Mouse (Mus musculus) ES-Bruce4 (cell line): ENCODE data around the gene Ptpn11. TPM values are rescaled to one million over a fixed set of nuclear protein-coding genes. Genes with fewer than 3 reads are reported as not detected.

Experiments
- H3K27ac ChIP-seq: 2 replicates; pipeline ENCODE4 v1.5.1; 2012; ENCODE audit warnings: low read length, inconsistent platforms; ENCODE audit not compliant: insufficient read depth
- H3K27me3 ChIP-seq: 2 replicates; pipeline ENCODE4 v1.6.1; 2012; ENCODE audit warnings: mild to moderate bottlenecking, low read length, inconsistent platforms; ENCODE audit not compliant: control insufficient read depth, poor library complexity, insufficient read depth, severe bottlenecking
- H3K36me3 ChIP-seq: 2 replicates; pipeline ENCODE4 v1.6.1; 2012; ENCODE audit warnings: inconsistent platforms, mild to moderate bottlenecking, low read length, moderate library complexity; ENCODE audit not compliant: control insufficient read depth, poor library complexity, insufficient read depth, severe bottlenecking
- H3K4me1 ChIP-seq: one replicate; pipeline ENCODE4 v1.8.1; 2011; ENCODE audit warnings: low read length; ENCODE audit not compliant: control insufficient read depth, insufficient read depth
- H3K4me3 ChIP-seq: 2 replicates; pipeline ENCODE4 v1.5.1; 2011; ENCODE audit warnings: low read depth, mild to moderate bottlenecking, low read length
- H3K9ac ChIP-seq: 2 replicates; pipeline ENCODE4 v1.6.1; 2012; ENCODE audit warnings: low read depth, mild to moderate bottlenecking, inconsistent platforms; ENCODE audit not compliant: poor library complexity, severe bottlenecking
- H3K9me3 ChIP-seq: replicated peaks from 2 replicates; pipeline ENCODE4 v1.6.1; 2012; ENCODE audit warnings: mild to moderate bottlenecking, low read length, inconsistent platforms; ENCODE audit not compliant: control insufficient read depth, poor library complexity, insufficient read depth, severe bottlenecking
- CTCF ChIP-seq: IDR thresholded peaks from one replicate; pipeline ENCODE4 v1.8.1; 2011; ENCODE audit warnings: low read depth, low read length
- EP300 ChIP-seq: IDR thresholded peaks from 2 replicates; pipeline ENCODE4 v1.6.1; 2011; ENCODE audit warnings: low read depth, low read length; ENCODE audit not compliant: insufficient read depth
- POLR2A ChIP-seq: IDR thresholded peaks from one replicate; pipeline ENCODE4 v1.8.1; 2011; ENCODE audit warnings: low read length; ENCODE audit not compliant: insufficient read depth
- polyA plus RNA-seq: library from polyadenylated mRNA; stranded (reverse); fragments of >200 nt; gene quantifications from 2 replicates; pipeline ENCODE4 v1.2.4, GENCODE M21; 2011; ENCODE audit warnings: low read depth; ENCODE audit not compliant: missing spikeins, insufficient read depth, insufficient read length

Ptpn11 gene
- polyA plus RNA-seq, 1 experiment: 66.8 TPM

GRCm38 (mm10) chr5:121216126-121216446 is 24.9 kb upstream of the Ptpn11 start:
- Histone ChIP-seq H3K27me3 (no peaks in the 10 kb centered on the region), H3K4me3 (no peak overlapping the region), H3K27ac (no peak overlapping the region), H3K4me1 (no peaks in the 10 kb centered on the region), H3K9me3 (no peaks in the 10 kb centered on the region), H3K36me3 (peaks cover 9% of the 10 kb centered on the region), H3K9ac (no peak overlapping the region)
- no peak for TF ChIP-seq EP300
- TF ChIP-seq CTCF: no peak
- TF ChIP-seq POLR2A: no peak

- Histone ChIP-seq H3K4me3 (no peak overlapping the region), H3K9ac (no peak overlapping the region), H3K4me1 (no peaks in the 10 kb centered on the region), H3K27me3 (no peaks in the 10 kb centered on the region), H3K36me3 (peaks cover 14% of the 10 kb centered on the region), H3K9me3 (no peaks in the 10 kb centered on the region), H3K27ac (no peak overlapping the region)
- peak; percentile 90 for TF ChIP-seq CTCF
- no peak for TF ChIP-seq EP300
Observed at GRCm38 (mm10) chr5:121215380-121216125, 24.4 kb upstream of the Ptpn11 start.

DNA sequence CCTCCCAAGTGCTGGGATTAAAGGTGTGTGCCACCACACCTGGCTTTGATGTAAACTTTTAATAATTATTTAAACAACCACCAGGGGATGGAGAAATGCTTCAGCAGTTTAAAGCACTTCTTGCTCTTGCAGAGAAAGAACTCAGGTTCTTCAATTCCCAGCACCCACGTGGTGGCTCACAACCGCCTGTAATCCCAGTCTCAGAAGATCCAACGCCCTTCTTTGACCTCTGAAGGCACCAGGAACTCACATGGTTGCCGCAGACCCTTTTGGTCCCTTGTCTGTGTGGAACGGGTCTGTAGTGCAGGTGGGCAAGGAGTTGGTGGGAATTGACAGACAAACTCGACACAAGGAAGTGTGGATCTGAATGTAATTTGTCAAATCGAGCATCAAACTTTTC is 23.5 kb upstream of the Ptpn11 start:
- no peak for TF ChIP-seq POLR2A
- no peak for TF ChIP-seq CTCF
- no peak for TF ChIP-seq EP300
- Histone ChIP-seq H3K9ac (no peak overlapping the region), H3K27ac (no peak overlapping the region), H3K4me3 (no peak overlapping the region), H3K4me1 (no peaks in the 10 kb centered on the region), H3K27me3 (no peaks in the 10 kb centered on the region), H3K36me3 (peaks cover 21% of the 10 kb centered on the region), H3K9me3 (no peaks in the 10 kb centered on the region)

- Histone ChIP-seq H3K4me3 (no peak overlapping the region), H3K4me1 (no peaks in the 10 kb centered on the region), H3K9me3 (no peaks in the 10 kb centered on the region), H3K9ac (no peak overlapping the region), H3K27ac (no peak overlapping the region), H3K36me3 (peaks cover 47% of the 10 kb centered on the region), H3K27me3 (no peaks in the 10 kb centered on the region)
- TF ChIP-seq POLR2A: no peak
Observed at GRCm38 (mm10) chr5:121212108-121212507, 20.9 kb upstream of the Ptpn11 start.

DNA sequence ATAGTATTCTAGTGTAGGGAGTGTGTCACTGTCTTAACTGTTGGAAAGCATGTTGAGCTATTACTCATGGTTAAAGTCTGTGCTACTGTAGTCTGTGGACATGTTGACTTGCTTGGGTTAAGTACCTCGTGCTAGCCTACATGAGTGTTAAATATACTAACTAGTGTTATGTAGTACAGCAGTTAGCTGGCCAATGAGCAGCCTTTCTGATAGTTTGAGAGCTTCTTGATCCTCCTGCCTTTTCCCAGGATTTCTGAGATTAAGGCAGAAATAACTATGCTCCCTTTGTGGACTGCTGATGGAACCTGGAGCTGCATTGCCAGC is 19.4 kb upstream of the Ptpn11 start:
- no peaks in the 10 kb centered on the region for H3K9me3 ChIP-seq
- TF ChIP-seq CTCF: no peak
- TF ChIP-seq EP300: no peak
- TF ChIP-seq POLR2A: no peak
- H3K4me1 ChIP-seq: no peaks in the 10 kb centered on the region
- H3K27me3 ChIP-seq: no peaks in the 10 kb centered on the region
- H3K27ac ChIP-seq: no peak overlapping the region
- H3K4me3 ChIP-seq: no peak overlapping the region
- no peak overlapping the region for H3K9ac ChIP-seq
- H3K36me3 ChIP-seq: peaks cover 62% of the 10 kb centered on the region

DNA sequence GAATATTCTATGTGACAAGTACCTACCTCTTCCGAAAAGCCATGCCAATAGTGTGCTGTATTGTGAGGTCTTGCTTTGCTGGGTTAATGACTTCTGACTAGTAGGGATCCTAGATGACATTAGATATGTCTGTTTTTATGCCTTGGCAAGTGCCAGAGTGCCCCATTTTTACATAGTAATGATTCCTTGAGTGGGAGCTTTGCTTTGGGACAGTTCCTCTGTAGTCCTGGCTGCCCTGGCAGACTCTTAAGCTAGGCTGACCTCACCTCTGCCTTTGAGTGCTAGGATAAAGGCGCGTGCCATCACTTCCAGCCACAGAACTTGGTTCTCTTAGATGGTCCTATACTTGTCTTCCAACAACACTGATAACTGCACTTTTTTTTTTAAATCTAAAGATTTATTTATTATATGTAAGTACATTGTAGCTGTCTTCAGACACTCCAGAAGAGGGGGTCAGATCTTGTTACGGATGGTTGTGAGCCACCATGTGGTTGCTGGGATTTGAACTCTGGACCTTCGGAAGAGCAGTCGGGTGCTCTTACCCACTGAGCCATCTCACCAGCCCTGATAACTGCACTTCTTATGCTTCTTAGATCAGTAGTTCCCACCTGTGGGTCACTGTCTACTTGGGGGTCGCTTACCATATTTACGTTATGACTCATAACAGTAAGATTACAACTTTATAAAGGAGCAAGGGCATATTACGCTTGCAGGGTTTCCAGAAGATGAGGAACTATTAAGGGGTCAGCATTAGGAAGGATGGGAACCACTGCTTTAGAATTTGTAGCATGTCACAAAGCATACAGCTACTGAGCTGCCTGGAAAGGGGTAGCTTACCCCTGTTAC is 18.8 kb upstream of the Ptpn11 start:
- no peaks in the 10 kb centered on the region for H3K27me3 ChIP-seq
- peaks cover 67% of the 10 kb centered on the region for H3K36me3 ChIP-seq
- H3K27ac ChIP-seq: peak overlapping the region; percentile 37; the same call in 1 of the 2 replicates
- no peak for TF ChIP-seq POLR2A
- no peak for TF ChIP-seq EP300
- no peak for TF ChIP-seq CTCF
- H3K4me3 ChIP-seq: no peak overlapping the region
- no peaks in the 10 kb centered on the region for H3K9me3 ChIP-seq
- no peaks in the 10 kb centered on the region for H3K4me1 ChIP-seq
- no peak overlapping the region for H3K9ac ChIP-seq
